29 mouse cellular contexts compared by ENCODE assay signal in genomic region chr5:111026209-111026608, GRCm38 (mm10).
A peak's percentile ranks its signal among the peaks of the same experiment; 100 is the strongest.
DNase-seq lines count a peak whose midpoint lies in the region; ATAC-seq and TF ChIP-seq lines count a peak whose summit lies in the region.
"Had no signal": no experiment of that assay in that cellular context is flagged by ENCODE, and none has a peak within 500 bp of the region (broad histone marks: within the 10 kb centered on the region; RNA-seq: fewer than 3 reads in every experiment).

No protein-coding gene starts in this region.

- 0 out of 2 replicates have a peak, but pooled peaks have one; percentile 11 for TF ChIP-seq CTCF in intestine, postnatal 0 days (IDR thresholded peaks at IDR 0.05; ENCODE audit: low read depth)
- TF ChIP-seq CTCF in stomach, postnatal 0 days (IDR thresholded peaks at IDR 0.05; ENCODE audit: low read depth) = no peak

- H3ac ChIP-seq in myocyte (ENCODE audit: control insufficient read depth, insufficient read length) = no peak overlapping the region

- 61% methylated on average over 8 of the region's 8 CpGs for WGBS in forebrain, embryonic 15.5 days
- WGBS in forebrain, embryonic 16.5 days = 55% methylated on average over 8 of the region's 8 CpGs
- WGBS in intestine, postnatal 0 days = 59% methylated on average over 8 of the region's 8 CpGs
- 41% methylated on average over 8 of the region's 8 CpGs for WGBS in intestine, embryonic 16.5 days
- WGBS in stomach, embryonic 14.5 days = 29% methylated on average over 8 of the region's 8 CpGs
- WGBS in stomach, postnatal 0 days = 47% methylated on average over 8 of the region's 8 CpGs

- H3K9me3 ChIP-seq in forebrain, embryonic 15.5 days = no peaks in the 10 kb centered on the region
- H3K9me3 ChIP-seq in forebrain, embryonic 16.5 days (ENCODE audit: control insufficient read depth, low read length) = no peaks in the 10 kb centered on the region
- no peaks in the 10 kb centered on the region for H3K9me3 ChIP-seq in intestine, postnatal 0 days (ENCODE audit: control insufficient read depth)
- no peaks in the 10 kb centered on the region for H3K9me3 ChIP-seq in intestine, embryonic 16.5 days (ENCODE audit: control insufficient read depth, low read length)
- no peaks in the 10 kb centered on the region for H3K9me3 ChIP-seq in stomach, embryonic 14.5 days (ENCODE audit: control insufficient read depth, low read depth, low read length)
- H3K9me3 ChIP-seq in stomach, postnatal 0 days (ENCODE audit: control insufficient read depth, low read length) = no peaks in the 10 kb centered on the region
- H3K9me3 ChIP-seq: embryonic facial prominence, embryonic 12.5 days; G1E; heart, embryonic 15.5 days; liver, embryonic 15.5 days; lung, embryonic 15.5 days had no signal

- H3K27ac ChIP-seq in forebrain, embryonic 15.5 days (replicated peaks) = peak overlapping the region; percentile 17; the same call in 1 of the 2 replicates
- no peak overlapping the region for H3K27ac ChIP-seq in forebrain, embryonic 16.5 days (ENCODE audit: low read length)
- no peak overlapping the region for H3K27ac ChIP-seq in intestine, postnatal 0 days (ENCODE audit: low read depth, low read length)
- H3K27ac ChIP-seq in intestine, embryonic 16.5 days (ENCODE audit: low read length) = no peak overlapping the region
- peak overlapping the region; percentile 6; the same call in 1 of the 2 replicates for H3K27ac ChIP-seq in stomach, embryonic 14.5 days (ENCODE audit: low read length)
- no peak overlapping the region for H3K27ac ChIP-seq in stomach, postnatal 0 days (replicated peaks)
- H3K27ac ChIP-seq: gastrocnemius, adult 2 months; heart, embryonic 15.5 days; layer of hippocampus, adult 2 months; liver, embryonic 15.5 days; lung, embryonic 15.5 days had no signal

- ATAC-seq in forebrain, embryonic 15.5 days (replicated peaks) = no peak
- no peak for ATAC-seq in forebrain, embryonic 16.5 days
- no peak for ATAC-seq in intestine, postnatal 0 days
- no peak for ATAC-seq in intestine, embryonic 16.5 days
- no peak for ATAC-seq in stomach, embryonic 14.5 days (ENCODE audit: insufficient number of reproducible peaks, insufficient read depth, low FRiP score, low read depth)
- ATAC-seq in stomach, postnatal 0 days (ENCODE audit: low FRiP score, low TSS enrichment) = no peak
- ATAC-seq: Patski had no signal

- no peaks in the 10 kb centered on the region for H3K79me2 ChIP-seq in myocyte (ENCODE audit: control insufficient read depth, insufficient read depth)

- H3K27me3 ChIP-seq in forebrain, embryonic 15.5 days = no peaks in the 10 kb centered on the region
- no peaks in the 10 kb centered on the region for H3K27me3 ChIP-seq in forebrain, embryonic 16.5 days (replicated peaks; ENCODE audit: control insufficient read depth, insufficient read depth, low read length)
- H3K27me3 ChIP-seq in intestine, postnatal 0 days (replicated peaks; ENCODE audit: control insufficient read depth, insufficient read depth, low read length) = no peaks in the 10 kb centered on the region
- no peaks in the 10 kb centered on the region for H3K27me3 ChIP-seq in intestine, embryonic 16.5 days (replicated peaks; ENCODE audit: control insufficient read depth, insufficient read depth, low read length)
- no peaks in the 10 kb centered on the region for H3K27me3 ChIP-seq in stomach, embryonic 14.5 days (ENCODE audit: control insufficient read depth, insufficient read depth, low read length)
- H3K27me3 ChIP-seq in stomach, postnatal 0 days (ENCODE audit: control insufficient read depth, insufficient read depth, low read length) = peaks cover 2% of the 10 kb centered on the region; the same call in 1 of the 2 replicates
- H3K27me3 ChIP-seq in myocyte (ENCODE audit: control insufficient read depth, insufficient read depth, insufficient read length) = no peaks in the 10 kb centered on the region
- H3K27me3 ChIP-seq: CH12.LX; embryonic facial prominence, embryonic 12.5 days; heart, embryonic 15.5 days; liver, embryonic 15.5 days; lung, embryonic 15.5 days; Patski had no signal

- no peaks in the 10 kb centered on the region for H3K36me3 ChIP-seq in forebrain, embryonic 15.5 days
- H3K36me3 ChIP-seq in forebrain, embryonic 16.5 days (ENCODE audit: control insufficient read depth, insufficient read depth) = no peaks in the 10 kb centered on the region
- no peaks in the 10 kb centered on the region for H3K36me3 ChIP-seq in intestine, postnatal 0 days (ENCODE audit: control insufficient read depth, insufficient read depth)
- H3K36me3 ChIP-seq in intestine, embryonic 16.5 days (ENCODE audit: control insufficient read depth, insufficient read depth, low read length) = no peaks in the 10 kb centered on the region
- no peaks in the 10 kb centered on the region for H3K36me3 ChIP-seq in stomach, embryonic 14.5 days (ENCODE audit: control insufficient read depth, insufficient read depth, low read length)
- H3K36me3 ChIP-seq in stomach, postnatal 0 days (ENCODE audit: control insufficient read depth, insufficient read depth, low read length) = no peaks in the 10 kb centered on the region; the same call in 1 of the 2 replicates
- no peaks in the 10 kb centered on the region for H3K36me3 ChIP-seq in myocyte (ENCODE audit: control insufficient read depth, insufficient read depth)
- H3K36me3 ChIP-seq: embryonic facial prominence, embryonic 12.5 days; G1E; heart, embryonic 15.5 days; liver, embryonic 15.5 days; lung, embryonic 15.5 days had no signal

- H3K4me1 ChIP-seq in forebrain, embryonic 15.5 days = peaks cover 86% of the 10 kb centered on the region
- peaks cover 80% of the 10 kb centered on the region for H3K4me1 ChIP-seq in forebrain, embryonic 16.5 days (replicated peaks; ENCODE audit: control insufficient read depth, insufficient read depth, low read length)
- H3K4me1 ChIP-seq in intestine, postnatal 0 days (replicated peaks; ENCODE audit: control insufficient read depth, insufficient read depth, low read length) = no peaks in the 10 kb centered on the region
- H3K4me1 ChIP-seq in intestine, embryonic 16.5 days (ENCODE audit: control insufficient read depth, insufficient read depth, low read length) = peaks cover 11% of the 10 kb centered on the region
- H3K4me1 ChIP-seq in stomach, embryonic 14.5 days (ENCODE audit: control insufficient read depth, insufficient read depth, low read length) = peaks cover 59% of the 10 kb centered on the region
- peaks cover 4% of the 10 kb centered on the region; the same call in 1 of the 2 replicates for H3K4me1 ChIP-seq in stomach, postnatal 0 days (replicated peaks; ENCODE audit: control insufficient read depth, insufficient read depth)
- H3K4me1 ChIP-seq: liver, embryonic 15.5 days had no signal

- DNase-seq in stomach, postnatal 0 days (ENCODE audit: low spot score) = no peak
- no peak for DNase-seq in heart, adult 8-10 months (ENCODE audit: low spot score)
- DNase-seq: adrenal gland, adult 2 months; B cell, adult 2 months; cerebellum, adult 11 months; cerebellum, adult 9-11 months; gastrocnemius, adult 2 months; heart, postnatal 36 days; kidney, adult 9 months; kidney, postnatal 14 days; layer of hippocampus, postnatal 36 days; liver; lung, postnatal 36 days had no signal

- TF ChIP-seq EP300 in stomach, postnatal 0 days (optimal IDR thresholded peaks at IDR 0.05) = no peak

- H3K4me2 ChIP-seq in forebrain, embryonic 15.5 days (replicated peaks) = no peak overlapping the region
- no peak overlapping the region for H3K4me2 ChIP-seq in forebrain, embryonic 16.5 days (ENCODE audit: low read length)
- H3K4me2 ChIP-seq in intestine, postnatal 0 days (replicated peaks; ENCODE audit: low read depth) = no peak overlapping the region
- no peak overlapping the region for H3K4me2 ChIP-seq in intestine, embryonic 16.5 days (ENCODE audit: low read depth, low read length)
- no peak overlapping the region for H3K4me2 ChIP-seq in stomach, embryonic 14.5 days (replicated peaks; ENCODE audit: low read depth, low read length)
- H3K4me2 ChIP-seq in stomach, postnatal 0 days (replicated peaks; ENCODE audit: low read depth) = no peak overlapping the region
- H3K4me2 ChIP-seq in myocyte (ENCODE audit: low read depth) = no peak overlapping the region
- H3K4me2 ChIP-seq: embryonic facial prominence, embryonic 12.5 days; heart, embryonic 15.5 days; liver, embryonic 15.5 days; lung, embryonic 15.5 days had no signal

- no peak overlapping the region for H3K4me3 ChIP-seq in forebrain, embryonic 15.5 days
- no peak overlapping the region for H3K4me3 ChIP-seq in forebrain, embryonic 16.5 days (replicated peaks; ENCODE audit: low read length)
- H3K4me3 ChIP-seq in intestine, postnatal 0 days (ENCODE audit: low read depth, low read length) = no peak overlapping the region
- H3K4me3 ChIP-seq in intestine, embryonic 16.5 days (ENCODE audit: low read length) = no peak overlapping the region
- H3K4me3 ChIP-seq in stomach, embryonic 14.5 days (ENCODE audit: low read depth, low read length) = no peak overlapping the region
- no peak overlapping the region for H3K4me3 ChIP-seq in stomach, postnatal 0 days (ENCODE audit: low read depth, low read length)
- no peak overlapping the region for H3K4me3 ChIP-seq in myocyte
- H3K4me3 ChIP-seq: embryonic facial prominence, embryonic 12.5 days; erythroblast, embryonic 14.5 days; gastrocnemius, adult 2 months; heart, embryonic 15.5 days; layer of hippocampus, adult 2 months; liver, embryonic 15.5 days; lung, embryonic 15.5 days; megakaryocyte, embryonic 14.5 days had no signal

- no peak overlapping the region for H3K9ac ChIP-seq in forebrain, embryonic 15.5 days (replicated peaks)
- no peak overlapping the region for H3K9ac ChIP-seq in forebrain, embryonic 16.5 days (replicated peaks; ENCODE audit: low read depth, low read length)
- no peak overlapping the region for H3K9ac ChIP-seq in intestine, postnatal 0 days (ENCODE audit: low read depth, low read length)
- no peak overlapping the region for H3K9ac ChIP-seq in intestine, embryonic 16.5 days (ENCODE audit: low read depth, low read length)
- H3K9ac ChIP-seq in stomach, embryonic 14.5 days (replicated peaks; ENCODE audit: low read depth, low read length) = no peak overlapping the region
- H3K9ac ChIP-seq in stomach, postnatal 0 days (ENCODE audit: low read length) = no peak overlapping the region
- H3K9ac ChIP-seq: embryonic facial prominence, embryonic 12.5 days; heart, embryonic 15.5 days; liver, embryonic 15.5 days; lung, embryonic 15.5 days had no signal

- TF ChIP-seq POLR2A in myocyte (IDR thresholded peaks at IDR 0.05; ENCODE audit: insufficient read length, low read depth) = no peak

TF ChIP-seq in myocyte, 11 proteins besides CTCF, POLR2A, EP300 and RAD21 (continues in another document):
- TF ChIP-seq USF1 (IDR thresholded peaks at IDR 0.05; ENCODE audit: low read depth) (no peak), TCF12 (IDR thresholded peaks at IDR 0.05; ENCODE audit: insufficient read depth, poor library complexity, severe bottlenecking) (no peak), MYOD1 (IDR thresholded peaks at IDR 0.05; ENCODE audit: control insufficient read depth in 1 of 3, insufficient read length in 2 of 3, low read depth in 2 of 3) (peak in 2 of 3 experiments; percentile 68 to 71), TCF3 (IDR thresholded peaks at IDR 0.05; ENCODE audit: insufficient read length, low read depth) (no peak), SRF (IDR thresholded peaks at IDR 0.05; ENCODE audit: control insufficient read depth, insufficient read length, low read depth) (no peak), CEBPB (IDR thresholded peaks at IDR 0.05; ENCODE audit: insufficient read depth, poor library complexity, severe bottlenecking) (no peak), REST (IDR thresholded peaks at IDR 0.05; ENCODE audit: insufficient read depth, insufficient read length) (no peak)

Comparison
In these comparisons a context has a peak if more than half of its experiments do, and no peak if none do; other contexts are left out.
1. H3K27ac ChIP-seq: peak in forebrain, embryonic 15.5 days (single experiment) and stomach, embryonic 14.5 days (single experiment); none in forebrain, embryonic 16.5 days (single experiment), intestine, postnatal 0 days (single experiment), intestine, embryonic 16.5 days (single experiment) and stomach, postnatal 0 days (single experiment).